Mouse (Mus musculus): ENCODE data around the gene Kcnn1. TPM values are rescaled to one million over a fixed set of nuclear protein-coding genes. Genes with fewer than 3 reads are reported as not detected.

Gene Kcnn1
- total and polyA plus RNA-seq, 2 experiments: 6.2 to 8.4 TPM

DNA sequence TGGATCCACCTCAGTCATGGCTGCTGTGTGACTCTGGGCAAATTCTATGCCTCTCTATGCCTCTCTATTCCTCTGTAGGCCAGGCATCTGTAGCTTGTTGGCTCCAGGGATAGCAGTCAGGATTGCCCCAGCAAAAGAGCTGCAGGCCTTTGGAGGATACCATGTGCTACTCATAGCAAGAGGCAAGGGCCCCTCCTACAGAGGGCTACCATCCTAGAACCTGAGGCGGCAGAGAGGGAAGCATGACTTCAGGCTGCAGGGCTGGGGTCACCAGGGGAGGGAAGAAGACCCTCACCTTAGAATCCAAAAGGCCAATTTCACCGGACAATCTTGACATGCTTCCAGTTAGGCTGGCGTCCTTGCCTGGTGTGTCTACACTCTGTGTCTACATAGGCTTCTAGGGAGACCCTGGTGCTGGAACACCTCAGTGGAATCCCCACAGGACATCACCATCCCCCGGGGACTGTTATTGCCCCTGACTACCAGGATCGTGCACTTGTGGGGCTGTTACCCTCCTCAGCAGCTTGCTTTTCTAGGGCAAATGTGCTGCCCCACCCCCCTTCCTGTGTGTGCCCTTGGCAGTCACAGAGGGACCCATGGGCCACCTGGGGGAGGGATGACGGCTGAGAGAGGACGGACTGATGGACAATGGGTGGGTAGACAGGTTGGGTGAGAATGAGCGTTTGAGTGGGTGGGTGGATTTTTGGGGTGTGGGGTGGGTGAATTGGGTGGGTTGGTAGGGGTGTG lies 53.9 kb downstream of the Kcnn1 start:
- Histone ChIP-seq H3K27me3 (ENCODE audit: control insufficient read depth, insufficient read depth, low read length) (no peaks in the 10 kb centered on the region), H3K36me3 (ENCODE audit: control insufficient read depth, insufficient read depth, low read length) (no peaks in the 10 kb centered on the region), H3K4me3 (ENCODE audit: insufficient read depth, low read depth, low read length) (no peak overlapping the region), H3K79me2 (ENCODE audit: control insufficient read depth, insufficient read depth, low read length) (no peaks in the 10 kb centered on the region), H3K9ac (ENCODE audit: low read depth, low read length) (no peak overlapping the region), H3K4me1 (ENCODE audit: control insufficient read depth, insufficient read depth, low read length) (no peaks in the 10 kb centered on the region), H3K27ac (replicated peaks; ENCODE audit: insufficient read depth, low read depth, low read length) (no peak overlapping the region)
- 92% methylated on average over 8 of the region's 8 CpGs for WGBS
- no peak for DNase-seq (ENCODE audit: extremely low read depth, low read depth, low spot score)
- no peak for TF ChIP-seq CTCF (IDR thresholded peaks at IDR 0.05; ENCODE audit: low read depth, low read length)
- TF ChIP-seq POLR2A (IDR thresholded peaks at IDR 0.05; ENCODE audit: extremely low read depth, insufficient read depth, low read length): no peak

DNA sequence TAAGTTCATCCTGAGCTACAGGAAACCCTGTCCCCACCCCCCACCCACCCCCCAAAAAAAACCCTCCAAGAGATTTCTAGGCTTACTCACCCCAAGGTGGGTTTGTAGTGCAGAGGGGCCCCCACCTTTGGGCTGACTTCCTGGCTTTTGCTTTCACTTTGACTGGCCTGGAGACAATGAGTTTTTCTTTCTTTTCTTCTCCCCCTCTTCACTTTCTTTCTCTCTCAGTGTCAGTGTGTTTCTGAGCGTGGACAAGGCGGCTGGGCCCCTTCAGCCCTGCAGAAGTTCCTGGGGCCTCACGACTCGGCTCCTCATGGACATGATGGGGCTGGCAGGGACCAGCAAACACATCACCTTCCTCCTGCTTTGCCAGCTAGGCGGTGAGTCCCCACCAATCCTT lies 54.8 kb downstream of the Kcnn1 start, which contains the start of gene Il12rb1:
TSS of gene Il12rb1 (plus strand) at position 211 of the 400 bp plus-strand sequence.
- Histone ChIP-seq H3K27ac (replicated peaks; ENCODE audit: insufficient read depth, low read depth, low read length) (no peak within 1 kb of the TSS), H3K36me3 (ENCODE audit: control insufficient read depth, insufficient read depth, low read length) (no peaks in the 10 kb centered on the region), H3K27me3 (ENCODE audit: control insufficient read depth, insufficient read depth, low read length) (no peaks in the 10 kb centered on the region), H3K9ac (ENCODE audit: low read depth, low read length) (no peak within 1 kb of the TSS), H3K4me3 (ENCODE audit: insufficient read depth, low read depth, low read length) (no peak within 1 kb of the TSS), H3K4me1 (ENCODE audit: control insufficient read depth, insufficient read depth, low read length) (no peaks in the 10 kb centered on the region), H3K79me2 (ENCODE audit: control insufficient read depth, insufficient read depth, low read length) (no peaks in the 10 kb centered on the region; the same call in 1 of the 2 replicates)
- TF ChIP-seq POLR2A (IDR thresholded peaks at IDR 0.05; ENCODE audit: extremely low read depth, insufficient read depth, low read length) (no peak), CTCF (IDR thresholded peaks at IDR 0.05; ENCODE audit: low read depth, low read length) (no peak)
- no peak for DNase-seq (ENCODE audit: extremely low read depth, low read depth, low spot score)
- 96% methylated on average over 5 of the region's 5 CpGs for WGBS

DNA sequence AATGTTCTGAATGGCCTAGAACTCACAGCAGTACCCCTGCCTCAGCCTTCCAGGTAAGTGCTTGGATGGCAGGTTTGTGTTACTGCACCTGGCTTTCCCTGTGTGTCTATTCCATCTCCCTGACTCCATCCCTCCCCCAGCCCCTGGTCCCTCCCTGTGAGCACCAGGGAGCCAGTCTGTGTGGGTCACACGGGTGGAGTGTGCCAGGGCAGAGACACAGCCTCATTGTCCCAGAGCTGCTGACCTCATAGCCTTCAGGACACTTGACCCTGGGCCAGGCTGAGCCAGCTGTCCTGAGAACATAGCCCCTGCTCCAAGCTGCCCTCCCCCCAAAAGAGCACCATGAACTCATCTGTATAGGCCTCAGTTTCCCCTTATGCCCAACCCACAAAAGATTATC lies 55.8 kb downstream of the Kcnn1 start:
- H3K4me1 ChIP-seq (ENCODE audit: control insufficient read depth, insufficient read depth, low read length): peaks cover 1% of the 10 kb centered on the region; the same call in 1 of the 2 replicates

DNA sequence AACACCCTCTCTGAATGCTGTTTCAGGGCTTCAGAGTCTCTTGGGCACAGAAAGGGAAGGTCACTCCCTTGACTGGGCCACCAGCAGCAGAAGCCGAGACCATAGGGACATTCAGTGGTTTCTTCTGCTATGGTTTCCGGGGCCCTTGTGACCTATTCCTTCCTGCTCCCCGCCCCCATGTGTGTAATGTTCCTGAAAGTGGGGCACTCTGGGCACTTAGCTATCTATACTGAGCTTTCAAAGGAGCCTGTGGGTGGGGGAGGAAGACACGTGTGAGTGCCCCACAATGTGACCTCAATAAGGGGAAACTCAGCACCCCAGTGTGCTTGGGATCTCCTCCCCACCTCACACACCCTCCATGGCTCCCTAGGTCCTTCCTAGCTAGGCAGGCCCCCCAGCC lies 56.5 kb downstream of the Kcnn1 start:
- DNase-seq (ENCODE audit: extremely low read depth, low read depth, low spot score): no peak
- Histone ChIP-seq H3K79me2 (ENCODE audit: control insufficient read depth, insufficient read depth, low read length) (peaks cover 3% of the 10 kb centered on the region; the same call in 1 of the 2 replicates), H3K4me1 (ENCODE audit: control insufficient read depth, insufficient read depth, low read length) (peaks cover 7% of the 10 kb centered on the region), H3K9ac (ENCODE audit: low read depth, low read length) (no peak overlapping the region), H3K4me3 (ENCODE audit: insufficient read depth, low read depth, low read length) (no peak overlapping the region), H3K27me3 (ENCODE audit: control insufficient read depth, insufficient read depth, low read length) (no peaks in the 10 kb centered on the region), H3K36me3 (ENCODE audit: control insufficient read depth, insufficient read depth, low read length) (no peaks in the 10 kb centered on the region), H3K27ac (replicated peaks; ENCODE audit: insufficient read depth, low read depth, low read length) (no peak overlapping the region)
- TF ChIP-seq CTCF (IDR thresholded peaks at IDR 0.05; ENCODE audit: low read depth, low read length): no peak
- no peak for TF ChIP-seq POLR2A (IDR thresholded peaks at IDR 0.05; ENCODE audit: extremely low read depth, insufficient read depth, low read length)
- 78% methylated on average over 4 of the region's 4 CpGs for WGBS

More for the DNA sequence above, 55.8 kb downstream of the Kcnn1 start:
- Histone ChIP-seq H3K79me2 (ENCODE audit: control insufficient read depth, insufficient read depth, low read length) (peaks cover 2% of the 10 kb centered on the region; the same call in 1 of the 2 replicates), H3K27me3 (ENCODE audit: control insufficient read depth, insufficient read depth, low read length) (no peaks in the 10 kb centered on the region), H3K36me3 (ENCODE audit: control insufficient read depth, insufficient read depth, low read length) (no peaks in the 10 kb centered on the region), H3K4me3 (ENCODE audit: insufficient read depth, low read depth, low read length) (no peak overlapping the region), H3K27ac (replicated peaks; ENCODE audit: insufficient read depth, low read depth, low read length) (no peak overlapping the region), H3K9ac (ENCODE audit: low read depth, low read length) (no peak overlapping the region)
- TF ChIP-seq CTCF (IDR thresholded peaks at IDR 0.05; ENCODE audit: low read depth, low read length) (no peak), POLR2A (IDR thresholded peaks at IDR 0.05; ENCODE audit: extremely low read depth, insufficient read depth, low read length) (no peak)
- DNase-seq (ENCODE audit: extremely low read depth, low read depth, low spot score): no peak
- WGBS: 78% methylated on average over 1 of the region's 1 CpGs

DNA sequence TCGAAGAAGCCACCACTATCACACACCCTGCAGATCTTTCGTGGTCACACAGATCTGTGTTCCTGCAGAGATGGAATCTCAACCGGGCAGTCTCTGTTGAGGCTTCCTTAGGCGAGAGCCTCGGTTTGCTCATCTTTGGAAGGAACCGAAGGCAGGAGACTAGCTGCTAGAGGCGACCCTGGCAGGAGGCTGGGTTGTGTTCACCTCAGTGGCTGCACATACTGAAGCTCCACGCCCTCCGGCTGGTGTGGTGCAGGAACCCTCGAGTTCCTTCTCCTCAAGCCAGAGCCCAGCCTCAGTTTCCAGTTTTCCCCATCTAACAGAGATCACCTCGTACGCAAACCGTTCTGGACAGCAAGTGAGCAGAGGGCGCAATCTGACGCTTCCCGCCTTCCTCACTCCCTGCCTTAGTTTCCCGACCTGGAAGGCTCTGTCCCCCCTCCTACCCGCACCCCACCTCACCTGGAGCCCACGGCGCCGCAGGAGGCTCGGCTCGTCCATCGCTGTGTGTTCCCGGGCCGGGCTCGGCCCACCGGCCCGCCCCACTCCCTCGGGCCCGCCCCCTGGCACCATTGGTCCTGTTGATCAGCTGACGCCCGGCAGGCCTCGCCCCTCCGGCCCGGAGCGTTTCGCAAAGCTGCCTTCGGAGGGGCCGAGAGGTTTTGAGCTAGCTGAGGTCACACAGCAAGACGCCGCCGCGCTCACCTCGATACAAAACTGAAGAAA lies 58.4 kb downstream of the Kcnn1 start, which contains the start of gene Mast3:
TSS of gene Mast3 (minus strand) at position 574 of the 726 bp plus-strand sequence.
- peak within 1 kb of the TSS; percentile 35 for H3K27ac ChIP-seq (replicated peaks; ENCODE audit: insufficient read depth, low read depth, low read length)
- WGBS: under 1% methylated on average over 45 of the region's 45 CpGs

More for the DNA sequence above, 58.4 kb downstream of the Kcnn1 start, which contains the start of gene Mast3:
- H3K27me3 ChIP-seq (ENCODE audit: control insufficient read depth, insufficient read depth, low read length): no peaks in the 10 kb centered on the region
- peak within 1 kb of the TSS; percentile 79 for H3K9ac ChIP-seq (ENCODE audit: low read depth, low read length)
- peak within 1 kb of the TSS; percentile 71 for H3K4me3 ChIP-seq (ENCODE audit: insufficient read depth, low read depth, low read length)
- TF ChIP-seq CTCF (IDR thresholded peaks at IDR 0.05; ENCODE audit: low read depth, low read length) (no peak), POLR2A (IDR thresholded peaks at IDR 0.05; ENCODE audit: extremely low read depth, insufficient read depth, low read length) (peak; percentile 90)
- peaks cover 12% of the 10 kb centered on the region for H3K4me1 ChIP-seq (ENCODE audit: control insufficient read depth, insufficient read depth, low read length)
- DNase-seq (ENCODE audit: extremely low read depth, low read depth, low spot score): peak; percentile 72
- H3K36me3 ChIP-seq (ENCODE audit: control insufficient read depth, insufficient read depth, low read length): no peaks in the 10 kb centered on the region
- peaks cover 3% of the 10 kb centered on the region; the same call in 1 of the 2 replicates for H3K79me2 ChIP-seq (ENCODE audit: control insufficient read depth, insufficient read depth, low read length)
